In genomic region chr4:116403884-116404283, GRCm38 (mm10) we compare ENCODE assay signal across 10 mouse cellular contexts.
A peak's percentile ranks its signal among the peaks of the same experiment; 100 is the strongest.
DNase-seq lines count a peak whose midpoint lies in the region; ATAC-seq lines count a peak whose summit lies in the region.
"Had no signal": no experiment of that assay in that cellular context is flagged by ENCODE, and none has a peak within 500 bp of the region (broad histone marks: within the 10 kb centered on the region; RNA-seq: fewer than 3 reads in every experiment).

No protein-coding gene starts in this region.

- intact Hi-C loops in heart, postnatal 25 days (cut with DNase I) = loop anchor here (1.0 kb wide), 1 partner anchor 62 kb away; no protein-coding TSS in a partner anchor

- DNase-seq in heart, postnatal 4 days = peak; percentile 13
- no peak for DNase-seq in heart, postnatal 25 days (ENCODE audit: low spot score)
- DNase-seq in 3T3-L1 (ENCODE audit: low read depth, low spot score) (peak; percentile 62), 416B (ENCODE audit: low read depth) (peak; percentile 55)
- DNase-seq in layer of hippocampus, postnatal 14 days (ENCODE audit: low spot score in 2 of 2) = peak; percentile 16 to 71
- no peak for DNase-seq in spleen, postnatal 10 days (ENCODE audit: low spot score in 2 of 2)
- DNase-seq: lung, postnatal 14 days; spleen, adult 18-20 months had no signal

- no peak; the same call in 1 of the 2 replicates for ATAC-seq in megakaryocyte progenitor cell, adult 5-6 weeks (replicated peaks; ENCODE audit: poor library complexity)
- ATAC-seq: activated CD4-positive, CD25-positive, alpha-beta regulatory T cell, adult 4 months had no signal

Comparison
In these comparisons a context has a peak if more than half of its experiments do, and no peak if none do; other contexts are left out.
1. DNase-seq: peak in heart, postnatal 4 days (single experiment), 3T3-L1 (single experiment), 416B (single experiment) and layer of hippocampus, postnatal 14 days (2 of 2); none in heart, postnatal 25 days (single experiment) and spleen, postnatal 10 days (0 of 2).